Mouse (Mus musculus): ENCODE data around the gene Slc22a21.

The Slc22a21 gene

GRCm38 (mm10) chr11:53900991-53901390 is 79.1 kb downstream of the Slc22a21 start:
- no peak for DNase-seq

GRCm38 (mm10) chr11:53899981-53900380 is 80.2 kb downstream of the Slc22a21 start:
- DNase-seq, result no peak
